Mouse (Mus musculus): ENCODE results near the gene Otud3.
A peak's percentile ranks its signal among the peaks of the same experiment; 100 is the strongest.
"Not testable (repeated sequence)": the region's sequence is repeated elsewhere in the genome, so short reads cannot be mapped to it uniquely, and the experiment has no call there.

Otud3 gene

GRCm38 (mm10) chr4:138892655-138893054, 21.1 kb downstream of the Otud3 start:
- DNase-seq (ENCODE audit: low spot score), result no peak

- no peak for DNase-seq (ENCODE audit: low spot score)
These were observed 24.1 kb downstream of the Otud3 start for GRCm38 (mm10) chr4:138889635-138890034.

DNA sequence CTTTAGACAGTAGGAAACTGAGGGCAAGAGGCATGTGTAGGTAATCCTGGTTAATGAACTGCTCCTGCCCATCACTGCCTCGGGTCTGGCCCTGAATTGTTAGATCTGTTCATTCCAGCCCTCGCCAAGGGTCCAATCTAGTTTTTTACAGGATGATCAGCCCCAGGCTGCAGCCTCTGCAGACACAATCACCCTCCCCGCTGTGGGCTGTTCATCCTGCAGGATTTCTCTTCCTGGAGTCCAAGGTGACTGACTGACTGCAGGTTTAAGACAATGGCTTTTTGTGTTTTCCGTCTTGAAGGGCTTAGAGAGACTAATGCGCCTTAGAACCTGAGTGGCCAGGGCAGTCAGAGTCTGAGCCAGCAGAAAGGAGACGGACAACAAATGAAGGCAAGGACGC, 24.6 kb downstream of the Otud3 start:
- DNase-seq (ENCODE audit: low spot score), result no peak

DNA sequence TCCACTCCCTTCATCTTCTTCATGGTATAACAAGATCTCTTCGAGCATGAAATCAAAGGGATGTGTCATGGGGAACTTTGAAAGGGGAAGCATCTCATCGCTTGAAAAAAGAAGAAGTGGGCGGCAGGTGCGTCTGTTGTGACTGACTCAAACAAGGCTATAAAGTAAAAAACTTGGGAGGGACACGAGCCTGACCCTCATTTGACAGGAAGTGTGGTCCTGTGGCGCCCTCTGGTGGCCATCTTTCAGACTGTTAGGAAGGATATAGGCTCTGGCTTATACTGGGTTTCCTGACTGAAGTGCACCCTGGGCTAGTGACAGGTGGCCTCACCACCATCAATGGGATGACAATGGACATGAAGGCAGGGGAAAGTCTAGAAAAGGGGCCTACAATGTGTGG, 29.5 kb downstream of the Otud3 start:
- peak; percentile 64 for DNase-seq (ENCODE audit: low spot score)

GRCm38 (mm10) chr4:138882179-138882578, 31.6 kb downstream of the Otud3 start:
- no peak for DNase-seq (ENCODE audit: low spot score)

GRCm38 (mm10) chr4:138880811-138881584, 32.7 kb downstream of the Otud3 start:
- DNase-seq (ENCODE audit: low spot score), result no peak

GRCm38 (mm10) chr4:138879808-138880207, 33.9 kb downstream of the Otud3 start:
- DNase-seq (ENCODE audit: low spot score), result no peak

GRCm38 (mm10) chr4:138878783-138879182, 35.0 kb downstream of the Otud3 start:
- DNase-seq (ENCODE audit: low spot score), result no peak

GRCm38 (mm10) chr4:138877731-138878130, 36.0 kb downstream of the Otud3 start, which contains the start of gene Pla2g2e:
Gene Pla2g2e, plus strand, starts transcription at chr4:138877942.
- DNase-seq (ENCODE audit: low spot score), result no peak

- DNase-seq (ENCODE audit: low spot score), result no peak
These were observed 37.8 kb downstream of the Otud3 start for GRCm38 (mm10) chr4:138875986-138876385.

DNA sequence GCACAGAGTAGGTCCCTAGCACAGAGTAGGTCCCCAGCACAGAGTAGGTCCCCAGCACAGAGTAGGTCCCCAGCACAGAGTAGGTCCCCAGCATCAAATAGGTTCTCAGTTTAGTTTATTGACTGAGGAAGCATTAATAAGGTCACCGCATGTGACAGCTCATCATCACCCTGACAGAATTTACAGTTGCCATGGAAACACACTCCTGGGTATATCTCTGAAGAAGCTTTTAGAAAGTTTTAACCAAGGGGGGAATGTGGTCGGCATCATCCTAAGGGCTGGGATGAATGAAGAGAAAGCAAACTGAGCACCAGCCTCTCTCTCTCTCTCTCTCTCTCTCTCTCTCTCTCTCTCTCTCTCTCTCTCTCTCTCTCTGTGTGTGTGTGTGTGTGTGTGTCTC, 38.5 kb downstream of the Otud3 start:
- DNase-seq (ENCODE audit: low spot score), result not testable (repeated sequence)

DNA sequence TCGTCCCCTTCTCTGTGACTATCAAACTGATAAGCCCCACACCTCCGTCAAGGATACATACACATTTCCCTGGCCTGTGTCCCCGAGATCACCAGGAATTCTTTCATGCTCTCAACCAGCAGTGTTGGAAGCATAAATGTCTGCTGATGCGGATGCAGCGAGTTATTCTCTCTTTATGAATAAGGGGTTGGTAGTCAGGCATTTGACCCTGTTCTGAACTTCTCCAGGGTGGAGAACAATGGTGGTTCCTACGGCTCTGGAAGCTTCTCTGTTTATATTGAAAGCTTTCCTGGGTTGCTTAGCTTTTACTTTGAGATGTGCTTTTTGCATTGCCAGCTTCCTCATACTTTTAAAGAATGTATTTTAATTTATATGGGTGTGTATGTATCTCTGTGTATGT, 39.9 kb downstream of the Otud3 start, which contains the start of gene Gm13030:
Gm13030 (minus strand) TSS at position 101 of the 400 bp plus-strand sequence.
- no peak for DNase-seq (ENCODE audit: low spot score)

DNA sequence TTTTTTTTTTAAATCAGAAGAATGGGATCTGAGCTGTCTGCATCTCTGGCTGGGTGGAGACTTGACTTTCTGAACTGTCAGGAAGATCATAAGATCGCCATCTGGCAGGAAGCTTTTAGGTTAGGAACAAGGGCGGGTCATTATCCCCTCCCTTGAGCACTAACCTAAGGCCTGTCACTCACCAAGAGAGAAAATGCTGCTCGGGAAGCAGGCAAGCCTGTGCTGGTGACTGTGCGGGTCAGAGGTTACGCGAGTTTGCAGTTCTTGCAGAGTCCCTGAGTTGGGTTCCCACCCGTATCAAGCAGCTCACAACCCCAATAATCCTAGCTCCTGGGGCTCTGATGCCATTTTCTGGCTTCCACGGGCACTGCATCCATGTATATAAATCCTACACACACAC, 45.1 kb downstream of the Otud3 start:
- no peak for DNase-seq (ENCODE audit: low spot score)

- DNase-seq (ENCODE audit: low spot score), result peak; percentile 31
These were observed 47.3 kb downstream of the Otud3 start for GRCm38 (mm10) chr4:138866413-138866812.

- DNase-seq (ENCODE audit: low spot score), result no peak
These were observed 47.8 kb downstream of the Otud3 start for GRCm38 (mm10) chr4:138865991-138866390.

DNA sequence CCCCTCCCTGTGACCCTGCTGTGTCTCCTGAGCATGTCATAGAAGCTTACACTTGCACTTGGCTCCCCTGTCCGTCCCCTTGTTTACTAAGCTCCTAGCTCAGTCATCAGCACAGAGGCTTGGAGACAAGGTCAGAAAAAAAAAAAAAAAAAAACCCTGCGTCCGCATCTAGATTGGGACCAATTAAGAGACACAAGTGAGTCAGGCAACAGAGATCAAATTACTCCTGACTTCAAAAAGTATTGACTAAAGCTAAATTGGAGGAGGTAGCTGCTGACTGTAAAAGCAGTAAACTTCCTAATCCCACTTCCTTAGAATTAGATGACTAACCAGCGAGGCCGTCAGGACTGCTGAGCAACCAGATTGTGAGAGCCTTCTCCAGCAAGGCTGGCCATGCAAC, 48.7 kb downstream of the Otud3 start:
- no peak for DNase-seq (ENCODE audit: low spot score)

DNA sequence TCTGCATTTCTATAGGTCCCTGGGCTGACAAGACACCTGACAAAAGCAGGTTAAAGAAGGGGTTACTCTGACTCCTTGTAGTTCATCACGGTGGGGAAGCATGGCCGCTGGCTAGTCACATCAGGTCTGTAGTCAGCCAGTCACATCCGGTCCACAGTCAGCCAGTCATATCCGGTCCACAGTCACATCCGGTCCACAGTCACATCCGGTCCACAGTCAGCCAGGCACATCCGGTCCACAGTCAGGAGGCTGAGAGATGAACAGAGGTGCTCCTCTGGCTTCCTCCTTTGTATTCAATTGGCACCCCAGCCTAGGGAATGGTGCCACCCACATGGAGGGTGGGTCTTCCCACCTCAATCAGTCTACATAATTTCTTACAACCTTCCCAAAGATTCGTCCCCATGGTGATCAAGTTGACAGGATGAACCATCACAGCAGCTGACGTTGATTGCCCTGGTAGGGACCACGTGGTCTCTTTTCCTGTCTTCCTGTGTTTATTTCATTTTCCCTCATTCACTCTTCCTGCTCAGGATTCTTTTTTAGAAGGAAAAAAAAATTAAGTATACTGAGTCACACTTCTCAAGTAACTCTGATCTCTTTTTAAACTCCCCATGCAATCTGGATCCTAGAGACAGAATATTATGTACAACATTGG, 50.3 kb downstream of the Otud3 start, which contains the start of gene Pla2g5:
Pla2g5 (minus strand) TSS at position 139 of the 655 bp plus-strand sequence.
- DNase-seq (ENCODE audit: low spot score), result no peak

DNA sequence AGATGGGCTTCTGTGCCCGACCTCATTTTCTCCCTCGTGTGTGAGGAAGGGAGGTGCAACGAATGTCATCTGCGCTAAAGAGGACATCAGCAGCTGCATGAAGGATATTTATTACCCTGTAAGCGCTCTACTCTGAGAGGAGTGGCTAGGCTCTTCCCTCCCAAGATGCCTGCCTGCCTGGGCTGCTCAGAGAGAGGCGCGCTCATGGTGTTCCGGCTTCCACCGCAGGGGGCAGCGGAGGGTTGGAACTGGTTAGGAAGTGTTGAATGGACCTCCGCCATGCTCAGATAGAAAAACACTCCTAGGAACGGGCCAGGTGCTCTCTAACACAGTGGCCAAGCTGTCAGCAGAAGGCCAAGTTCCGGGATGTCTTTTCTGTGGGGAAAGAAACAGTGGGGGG, 54.0 kb downstream of the Otud3 start:
- DNase-seq (ENCODE audit: low spot score), result no peak

DNA sequence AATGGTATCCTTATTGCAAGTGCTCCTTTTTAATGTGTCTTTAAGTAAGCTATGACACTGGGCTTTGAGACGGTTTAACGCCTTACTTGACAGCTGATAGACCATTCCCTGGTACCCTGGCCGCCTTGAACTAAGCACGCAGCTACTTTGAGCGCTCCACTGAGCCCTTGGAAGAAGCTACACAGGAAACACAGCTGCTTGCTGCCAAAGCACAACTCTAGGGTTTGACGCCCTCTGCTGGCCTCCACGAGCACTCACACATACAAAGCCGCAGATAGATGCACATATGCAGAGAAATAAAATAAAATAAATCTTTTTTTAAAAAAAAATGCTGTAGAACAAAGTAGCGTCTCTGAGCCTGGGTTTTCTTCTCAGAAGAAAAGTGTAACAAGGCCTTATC, 54.5 kb downstream of the Otud3 start:
- no peak for DNase-seq (ENCODE audit: low spot score)

- DNase-seq (ENCODE audit: low spot score), result no peak
These were observed 55.3 kb downstream of the Otud3 start for GRCm38 (mm10) chr4:138858446-138858845.

DNA sequence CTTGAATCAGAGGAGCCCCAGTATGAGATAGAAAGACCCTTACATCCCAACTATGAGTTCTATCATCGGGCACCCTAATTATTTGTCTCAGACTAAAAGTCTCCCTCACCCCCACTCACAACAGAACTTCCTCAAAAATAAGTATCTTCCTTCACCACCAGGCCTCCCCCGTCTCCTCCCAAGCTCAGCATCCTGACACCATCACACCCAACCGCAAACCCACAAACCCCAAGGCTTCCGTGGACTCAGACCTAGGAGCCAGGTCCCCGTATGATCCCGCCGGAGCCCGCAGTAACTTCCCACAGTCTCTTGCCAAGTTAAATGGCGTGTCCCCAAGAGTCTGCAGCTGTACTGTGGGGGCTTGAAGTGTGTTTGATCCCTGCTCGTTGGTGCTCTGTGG, 56.2 kb downstream of the Otud3 start:
- DNase-seq (ENCODE audit: low spot score), result no peak

DNA sequence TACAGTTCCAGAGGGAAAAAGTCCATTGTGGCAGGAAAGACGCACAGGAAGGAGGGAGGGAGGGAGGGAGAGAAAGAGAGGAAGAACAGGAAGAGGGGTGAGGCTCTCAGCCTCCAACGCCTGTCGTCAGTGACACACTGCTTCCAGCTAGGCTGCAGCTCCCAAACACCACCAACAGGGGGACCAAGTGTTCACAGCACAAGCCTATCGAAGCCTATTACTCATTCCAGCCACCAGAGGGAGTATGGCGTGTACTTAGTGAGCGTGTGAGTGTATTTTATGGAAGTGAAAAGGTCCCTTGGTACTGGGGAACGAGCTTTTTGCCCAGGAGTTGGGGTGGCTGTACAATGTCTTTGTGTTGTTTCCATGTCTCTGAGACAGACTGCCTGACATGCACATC, 57.3 kb downstream of the Otud3 start:
- peak; percentile 19 for DNase-seq (ENCODE audit: low spot score)

- no peak for DNase-seq (ENCODE audit: low spot score)
These were observed 58.6 kb downstream of the Otud3 start for GRCm38 (mm10) chr4:138855092-138855632.
